Mouse (Mus musculus) layer of hippocampus, adult 18-20 months (tissue): ENCODE measurements around the gene Gjb3. TPM values are rescaled to one million over a fixed set of nuclear protein-coding genes. Genes with fewer than 3 reads are reported as not detected.

Source experiments
- DNase-seq, 2 experiments: peaks; one replicate each; pipeline ENCODE4 v3.0.0; 2022; ENCODE audit warnings: low spot score in 2 of 2
- total RNA-seq, 2 experiments: library from RNA; stranded (reverse); gene quantifications; 2 replicates each; pipeline ENCODE4 v1.2.3; 2021

Gjb3 gene
- total RNA-seq, 2 experiments from 2014 or later, result 0.18 to 0.25 TPM

DNA sequence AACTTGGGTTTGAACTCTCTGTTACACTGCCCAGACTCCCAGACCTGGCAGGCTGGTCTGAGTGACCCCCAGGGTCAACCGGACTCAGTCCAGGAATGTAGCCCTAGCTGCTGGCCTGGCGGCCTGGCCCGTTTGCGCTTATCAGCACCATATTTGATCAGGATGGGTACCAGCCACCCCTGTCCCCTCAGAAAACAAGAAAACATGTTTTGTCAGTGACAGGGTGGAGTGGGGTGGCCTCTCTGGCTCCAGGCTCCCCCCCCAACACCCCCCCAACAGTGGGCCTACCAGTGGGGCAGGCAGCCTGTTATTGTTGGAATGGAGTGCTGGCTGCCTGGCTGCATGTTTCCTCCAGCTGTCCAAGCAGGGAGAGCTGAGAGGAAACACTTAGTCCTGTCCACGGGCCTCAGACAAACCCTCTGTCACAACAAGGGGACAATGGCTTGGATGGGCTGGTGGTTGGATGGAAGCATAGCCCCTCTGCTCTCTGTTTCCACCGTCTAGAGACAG is 41.5 kb downstream of the Gjb3 start:
- DNase-seq, result no peak

GRCm38 (mm10) chr4:127286907-127287306 is 43.7 kb downstream of the Gjb3 start:
- DNase-seq, result no peak

DNA sequence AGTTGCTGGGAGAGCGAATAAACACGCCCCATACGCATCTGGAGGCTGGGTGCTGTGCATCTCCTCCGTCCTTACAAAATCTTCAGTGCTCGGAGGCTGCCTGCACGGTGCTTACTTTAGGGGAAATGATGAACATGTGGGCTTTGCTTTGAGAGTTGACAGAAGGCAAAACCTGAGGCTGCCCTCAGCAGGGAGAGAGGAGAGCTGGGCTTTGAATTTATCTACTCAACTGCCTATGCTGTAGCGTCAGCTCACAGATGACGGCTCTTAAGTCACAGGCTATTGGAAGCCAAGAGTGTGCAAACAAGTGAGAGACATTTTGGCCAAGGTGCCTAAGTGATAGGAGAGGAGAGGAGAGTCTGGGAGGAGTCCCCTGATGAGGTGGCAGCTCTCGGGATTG is 51.4 kb downstream of the Gjb3 start:
- DNase-seq, result no peak

GRCm38 (mm10) chr4:127278451-127279001 is 52.1 kb downstream of the Gjb3 start:
- DNase-seq, result no peak

Other genes starting within 250 kb of the Gjb3 start
- gene Tmem35b, start 207.2 kb downstream of the Gjb3 start, total RNA-seq, result 1 to 10 TPM; 4.3 to 4.6 TPM
- 100 to 1,000 TPM; 285 to 286 TPM for gene Dlgap3, start 161.6 kb downstream of the Gjb3 start, total RNA-seq
- 10 to 100 TPM; 49.3 to 51.7 TPM for gene Smim12, start 87.1 kb downstream of the Gjb3 start, total RNA-seq
- gene Gja4, start 16.8 kb downstream of the Gjb3 start, total RNA-seq, result 1 to 10 TPM; 1.5 to 1.7 TPM
- gene Gjb4, start 23.2 kb upstream of the Gjb3 start, total RNA-seq, result not detected
- gene Gjb5, start 27.3 kb upstream of the Gjb3 start, total RNA-seq, result not detected